Mouse (Mus musculus) liver, embryonic 11.5 days (tissue): Measurements from ENCODE around the gene Eps15l1. TPM values are rescaled to one million over a fixed set of nuclear protein-coding genes. Genes with fewer than 3 reads are reported as not detected.
A peak's percentile ranks its signal among the peaks of the same experiment; 100 is the strongest.

Source experiments
- ATAC-seq: fragments of 200-750 bp; cut with Nextera tagmentation; replicated peaks from 2 replicates; pipeline ENCODE4 v1.8.0; 2017; ENCODE audit warnings: moderate number of reproducible peaks, mild to moderate bottlenecking, moderate TSS enrichment, moderate library complexity; ENCODE audit not compliant: low FRiP score
- DNase-seq: peaks from one replicate; pipeline ENCODE4 v3.0.0-alpha.2; 2017; ENCODE audit warnings: low spot score
- H3K27ac ChIP-seq: fragments of 300-500 bp; sonication (generic); 2 replicates; pipeline ENCODE4 v1.5.1; 2014; ENCODE audit warnings: mild to moderate bottlenecking, low read depth, low read length, control low read depth
- H3K27me3 ChIP-seq: fragments of 300-500 bp; sonication (generic); replicated peaks from 2 replicates; pipeline ENCODE4 v1.6.1; 2014; ENCODE audit warnings: low read length, mixed read lengths; ENCODE audit not compliant: control insufficient read depth, insufficient read depth
- H3K36me3 ChIP-seq: fragments of 300-500 bp; sonication (generic); 2 replicates; pipeline ENCODE4 v1.6.1; 2014; ENCODE audit warnings: mild to moderate bottlenecking, low read length, moderate library complexity, mixed read lengths; ENCODE audit not compliant: control insufficient read depth, insufficient read depth
- H3K4me1 ChIP-seq: fragments of 300-500 bp; sonication (generic); replicated peaks from 2 replicates; pipeline ENCODE4 v1.6.1; 2014; ENCODE audit warnings: low read length, mixed read lengths; ENCODE audit not compliant: control insufficient read depth, insufficient read depth
- H3K4me2 ChIP-seq: fragments of 300-500 bp; sonication (generic); 2 replicates; pipeline ENCODE4 v1.6.1; 2014; ENCODE audit warnings: mild to moderate bottlenecking, control low read depth, moderate library complexity
- H3K4me3 ChIP-seq: fragments of 300-500 bp; sonication (generic); 2 replicates; pipeline ENCODE4 v1.5.1; 2014; ENCODE audit warnings: low read depth, low read length, control low read depth
- H3K9ac ChIP-seq: fragments of 300-500 bp; sonication (generic); 2 replicates; pipeline ENCODE4 v1.6.1; 2014; ENCODE audit warnings: low read depth, low read length, control low read depth
- H3K9me3 ChIP-seq: fragments of 300-500 bp; sonication (generic); 2 replicates; pipeline ENCODE4 v1.6.1; 2016; ENCODE audit warnings: low read length, inconsistent platforms, mixed read lengths; ENCODE audit not compliant: control insufficient read depth
- whole genome bisulfite sequencing: fragments of 180-500 bp; shearing (Covaris S2); extraction: QIAGEN DNeasy Blood & Tissue Kit; methylation state at CpG from one replicate; pipeline ENCODE4 v1.1.7; 2014; 5-methylcytosine and 5-hydroxymethylcytosine counted together
- polyA plus RNA-seq: library from polyadenylated mRNA; unstranded; fragments of >200 nt; fragmentation: Nextera tagmentation; extraction: Ambion mirVana; gene quantifications from 2 replicates; pipeline ENCODE4 v1.2.1, GENCODE M21; 2014

Eps15l1 gene
- polyA plus RNA-seq, 1 experiment from 2014 or later, result 45.8 TPM

DNA sequence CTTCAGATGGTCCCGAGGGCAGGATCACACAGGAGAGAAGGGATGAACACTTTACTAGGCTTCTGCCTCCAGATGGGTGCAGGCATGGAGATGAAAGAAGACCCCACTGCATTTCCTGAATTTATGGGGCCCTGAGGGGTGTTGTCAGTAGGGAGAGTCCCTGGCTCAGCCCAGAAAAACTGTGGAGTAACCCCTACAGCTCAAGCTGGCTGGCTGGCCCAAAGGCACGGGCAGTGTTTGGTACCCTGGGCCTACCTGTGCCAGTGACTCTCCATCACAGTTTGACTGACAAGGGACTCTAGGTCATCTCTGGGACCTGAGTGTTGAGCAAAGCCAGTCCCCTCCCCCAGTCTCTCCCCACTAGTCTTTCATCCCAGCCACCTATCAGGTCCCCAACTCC lies 96.6 kb downstream of the Eps15l1 start:
- Histone ChIP-seq H3K4me1 (peaks cover 5% of the 10 kb centered on the region), H3K9ac (no peak overlapping the region), H3K27ac (no peak overlapping the region), H3K36me3 (no peaks in the 10 kb centered on the region), H3K4me2 (no peak overlapping the region), H3K4me3 (no peak overlapping the region), H3K27me3 (peaks cover 25% of the 10 kb centered on the region), H3K9me3 (no peaks in the 10 kb centered on the region)
- no peak for DNase-seq
- WGBS, result 73% methylated on average over 2 of the region's 2 CpGs
- ATAC-seq, result no peak

DNA sequence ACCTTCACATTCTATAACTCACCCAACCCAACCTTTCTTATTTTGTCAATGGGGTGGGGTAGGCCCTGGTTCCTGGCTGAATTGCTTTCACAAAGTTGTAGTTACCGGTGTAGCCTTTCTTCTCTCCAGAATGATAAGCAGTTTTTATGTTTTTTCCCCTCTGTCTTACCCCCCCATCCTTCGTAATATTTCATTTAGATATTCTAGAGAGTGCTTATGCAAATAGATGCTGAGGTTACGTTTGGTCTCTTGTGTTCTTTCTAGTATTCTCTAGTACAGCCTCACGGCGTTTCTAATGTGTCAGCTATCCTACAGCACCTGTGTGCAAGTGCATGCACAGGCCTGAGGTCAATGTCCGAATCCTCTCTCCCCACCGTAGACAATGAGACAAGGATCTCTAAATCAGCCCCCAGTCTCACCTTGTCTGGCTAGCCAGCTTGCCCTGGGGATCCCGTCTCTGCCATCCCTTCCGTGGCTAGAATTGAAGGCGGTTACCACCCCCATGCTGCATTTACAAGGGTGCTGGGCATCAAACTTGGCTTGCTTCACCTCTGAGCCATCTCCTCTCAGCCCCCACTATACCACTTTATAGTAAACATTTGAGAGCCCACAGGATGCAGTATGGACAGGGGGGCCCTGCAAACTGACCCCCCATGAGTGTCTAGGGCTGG lies 97.1 kb downstream of the Eps15l1 start:
- WGBS, result 79% methylated on average over 10 of the region's 10 CpGs
- no peak overlapping the region for H3K4me3 ChIP-seq
- H3K27ac ChIP-seq, result no peak overlapping the region
- ATAC-seq (no peak), DNase-seq (no peak)
- H3K9me3 ChIP-seq, result no peaks in the 10 kb centered on the region
- no peaks in the 10 kb centered on the region for H3K36me3 ChIP-seq
- H3K9ac ChIP-seq, result no peak overlapping the region
- peaks cover 8% of the 10 kb centered on the region for H3K4me1 ChIP-seq
- H3K4me2 ChIP-seq, result no peak overlapping the region
- peaks cover 31% of the 10 kb centered on the region for H3K27me3 ChIP-seq

- no peaks in the 10 kb centered on the region for H3K36me3 ChIP-seq
- no peaks in the 10 kb centered on the region for H3K9me3 ChIP-seq
- H3K4me1 ChIP-seq, result peaks cover 8% of the 10 kb centered on the region
- H3K9ac ChIP-seq, result no peak overlapping the region
- no peak overlapping the region for H3K4me3 ChIP-seq
- H3K27ac ChIP-seq, result no peak overlapping the region
- H3K27me3 ChIP-seq, result peaks cover 35% of the 10 kb centered on the region
- ATAC-seq (no peak), DNase-seq (no peak)
- WGBS, result 58% methylated on average over 6 of the region's 6 CpGs
- H3K4me2 ChIP-seq, result no peak overlapping the region
These were observed 98.0 kb downstream of the Eps15l1 start for GRCm38 (mm10) chr8:72323131-72323725.

DNA sequence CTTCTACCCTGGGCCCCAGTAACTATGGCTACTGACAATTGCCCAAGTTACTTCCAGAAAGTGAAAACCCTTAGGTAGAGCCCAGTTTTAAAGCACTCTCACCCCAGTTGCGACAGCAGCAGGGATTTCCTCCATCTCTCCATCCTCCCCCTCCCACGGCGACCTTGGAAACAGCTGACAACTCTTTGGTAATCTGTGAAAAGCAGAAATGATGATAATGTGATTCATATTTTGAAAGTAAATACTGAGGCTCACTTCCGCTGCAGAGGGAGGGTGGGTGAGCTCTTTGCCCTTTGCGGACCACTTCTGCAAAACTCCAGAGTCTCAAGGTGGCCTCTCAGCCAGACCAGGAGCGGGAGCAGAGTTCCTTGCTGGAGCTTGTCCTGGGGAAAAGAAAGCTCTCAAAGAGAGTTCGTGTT lies 98.8 kb downstream of the Eps15l1 start:
- no peak overlapping the region for H3K27ac ChIP-seq
- ATAC-seq (no peak), DNase-seq (no peak)
- peaks cover 35% of the 10 kb centered on the region for H3K27me3 ChIP-seq
- no peaks in the 10 kb centered on the region for H3K9me3 ChIP-seq
- H3K4me3 ChIP-seq, result no peak overlapping the region
- no peaks in the 10 kb centered on the region for H3K36me3 ChIP-seq
- no peak overlapping the region for H3K4me2 ChIP-seq
- 61% methylated on average over 7 of the region's 7 CpGs for WGBS
- H3K4me1 ChIP-seq, result peaks cover 8% of the 10 kb centered on the region
- no peak overlapping the region for H3K9ac ChIP-seq

- Histone ChIP-seq H3K9me3 (no peaks in the 10 kb centered on the region), H3K27me3 (peaks cover 35% of the 10 kb centered on the region), H3K36me3 (no peaks in the 10 kb centered on the region), H3K4me1 (peaks cover 8% of the 10 kb centered on the region), H3K4me3 (no peak overlapping the region), H3K27ac (no peak overlapping the region), H3K4me2 (peak overlapping the region; percentile 99), H3K9ac (no peak overlapping the region)
- DNase-seq, result no peak
- 89% methylated on average over 20 of the region's 20 CpGs for WGBS
- ATAC-seq, result no peak
These were observed 99.4 kb downstream of the Eps15l1 start for GRCm38 (mm10) chr8:72321635-72322441.

GRCm38 (mm10) chr8:72320803-72321583 lies 100.3 kb downstream of the Eps15l1 start:
- Histone ChIP-seq H3K9ac (no peak overlapping the region), H3K9me3 (no peaks in the 10 kb centered on the region), H3K36me3 (no peaks in the 10 kb centered on the region), H3K27me3 (peaks cover 35% of the 10 kb centered on the region), H3K4me3 (peak overlapping the region; percentile 64), H3K27ac (no peak overlapping the region), H3K4me1 (peaks cover 8% of the 10 kb centered on the region), H3K4me2 (peak overlapping the region; percentile 99)
- DNase-seq (no peak), ATAC-seq (no peak)
- 59% methylated on average over 25 of the region's 25 CpGs for WGBS

- H3K4me1 ChIP-seq, result peaks cover 8% of the 10 kb centered on the region
- WGBS, result 9% methylated on average over 55 of the region's 55 CpGs
- peak overlapping the region; percentile 67 for H3K9ac ChIP-seq
- no peaks in the 10 kb centered on the region for H3K9me3 ChIP-seq
- no peaks in the 10 kb centered on the region for H3K36me3 ChIP-seq
- H3K4me2 ChIP-seq, result peak overlapping the region; percentile 99
- peak; percentile 42 for DNase-seq
- no peak for ATAC-seq
- peaks cover 35% of the 10 kb centered on the region for H3K27me3 ChIP-seq
- peak overlapping the region; percentile 64 for H3K4me3 ChIP-seq
- no peak overlapping the region for H3K27ac ChIP-seq
These were observed 101.1 kb downstream of the Eps15l1 start for GRCm38 (mm10) chr8:72319921-72320802.
